Mouse (Mus musculus) liver, adult 10 weeks (tissue): ENCODE data around the gene Vmn2r107. TPM values are rescaled to one million over a fixed set of nuclear protein-coding genes. Genes with fewer than 3 reads are reported as not detected.

Experiments used
- polyA plus RNA-seq: library from polyadenylated mRNA; stranded (reverse); fragments of 350-450 nt; fragmentation: Illumina TruSeq; extraction: RNeasy Lipid Tissue Mini Kit (QIAGEN cat#74804); gene quantifications from one replicate; pipeline ENCODE4 v1.2.3, GENCODE M21; 2014; ENCODE audit warnings: low read depth, low replicate concordance

Gene Vmn2r107
- polyA plus RNA-seq: not detected

GRCm38 (mm10) chr17:20344942-20345341 is at the start of gene Vmn2r107:
Vmn2r107 (plus strand) TSS chr17:20345242.

GRCm38 (mm10) chr17:20413846-20414245 is 68.8 kb downstream of the Vmn2r107 start, which contains the start of gene Vmn1r224:
Vmn1r224 (plus strand) TSS chr17:20414146.

Other genes starting within 250 kb of the Vmn2r107 start
- not detected for gene Fpr-rs7, start 231.0 kb upstream of the Vmn2r107 start, polyA plus RNA-seq
- not detected for gene Fpr-rs6, start 162.1 kb upstream of the Vmn2r107 start, polyA plus RNA-seq
- not detected for gene Vmn2r105, start 110.2 kb upstream of the Vmn2r107 start, polyA plus RNA-seq
- not detected for gene Vmn2r106, start 59.7 kb upstream of the Vmn2r107 start, polyA plus RNA-seq
- gene Vmn1r224, start 68.9 kb downstream of the Vmn2r107 start, polyA plus RNA-seq: not detected
- not detected for gene Vmn2r108, start 136.1 kb downstream of the Vmn2r107 start, polyA plus RNA-seq
- not detected for gene Vmn1r225, start 152.9 kb downstream of the Vmn2r107 start, polyA plus RNA-seq
- not detected for gene Vmn2r109, start 219.5 kb downstream of the Vmn2r107 start, polyA plus RNA-seq